In genomic region chr1:130984441-130984840, GRCm38 (mm10) we compare ENCODE assay signal across 13 mouse cellular contexts. TPM values are rescaled to one million over a fixed set of nuclear protein-coding genes. Genes with fewer than 3 reads are reported as not detected.
A peak's percentile ranks its signal among the peaks of the same experiment; 100 is the strongest.
DNase-seq lines count a peak whose midpoint lies in the region; ATAC-seq and TF ChIP-seq lines count a peak whose summit lies in the region.
"Had no signal": no experiment of that assay in that cellular context is flagged by ENCODE, and none has a peak within 500 bp of the region (broad histone marks: within the 10 kb centered on the region; RNA-seq: fewer than 3 reads in every experiment).

No protein-coding gene starts in this region.

- H3K9me3 ChIP-seq in forebrain, embryonic 14.5 days (replicated peaks; ENCODE audit: control insufficient read depth, low read length) = no peaks in the 10 kb centered on the region
- H3K9me3 ChIP-seq in forebrain, embryonic 11.5 days (ENCODE audit: control insufficient read depth, low read length) = no peaks in the 10 kb centered on the region
- H3K9me3 ChIP-seq in CH12.LX (replicated peaks; ENCODE audit: low read length) = no peaks in the 10 kb centered on the region
- H3K9me3 ChIP-seq in intestine, embryonic 14.5 days (ENCODE audit: control insufficient read depth, low read length) = no peaks in the 10 kb centered on the region
- H3K9me3 ChIP-seq: embryonic facial prominence, embryonic 15.5 days; limb, embryonic 12.5 days had no signal

- H3K4me3 ChIP-seq in forebrain, embryonic 14.5 days (ENCODE audit: low read depth, low read length) = no peak overlapping the region
- no peak overlapping the region for H3K4me3 ChIP-seq in forebrain, embryonic 11.5 days (ENCODE audit: low read depth, low read length)
- H3K4me3 ChIP-seq in layer of hippocampus, adult 2 months = no peak overlapping the region
- H3K4me3 ChIP-seq in CH12.LX (replicated peaks in 1 of 3; ENCODE audit: low read depth in 2 of 3, low read length in 2 of 3, poor library complexity in 1 of 3) = no peak overlapping the region
- H3K4me3 ChIP-seq in intestine, embryonic 14.5 days (ENCODE audit: low read depth, low read length) = no peak overlapping the region
- H3K4me3 ChIP-seq: embryonic facial prominence, embryonic 15.5 days; limb, embryonic 12.5 days had no signal

- no peak overlapping the region for H3K9ac ChIP-seq in forebrain, embryonic 14.5 days (ENCODE audit: low read length)
- no peak overlapping the region for H3K9ac ChIP-seq in forebrain, embryonic 11.5 days (ENCODE audit: low read length)
- no peak overlapping the region for H3K9ac ChIP-seq in CH12.LX (ENCODE audit: insufficient read depth, low read depth)
- H3K9ac ChIP-seq in intestine, embryonic 14.5 days (ENCODE audit: low read length) = no peak overlapping the region
- H3K9ac ChIP-seq: embryonic facial prominence, embryonic 15.5 days; limb, embryonic 12.5 days had no signal

- in situ Hi-C loops in CH12.LX (cut with MboI; ENCODE audit: low pct_ligation_motif_present, low pct_unique_long_range_greater_than_20kb, low sequenced_read_pairs) = loop anchor here (5.0 to 10.0 kb wide), 3 partner anchors 102 to 270 kb away; partner anchors contain the start of genes Gm29427 and Yod1

- H3K27me3 ChIP-seq in forebrain, embryonic 14.5 days (replicated peaks; ENCODE audit: control insufficient read depth, insufficient read depth, low read length) = no peaks in the 10 kb centered on the region
- H3K27me3 ChIP-seq in forebrain, embryonic 11.5 days (ENCODE audit: control insufficient read depth, insufficient read depth, low read length) = no peaks in the 10 kb centered on the region
- no peaks in the 10 kb centered on the region for H3K27me3 ChIP-seq in CH12.LX (replicated peaks)
- H3K27me3 ChIP-seq in intestine, embryonic 14.5 days (replicated peaks; ENCODE audit: control insufficient read depth, insufficient read depth, low read length) = no peaks in the 10 kb centered on the region
- H3K27me3 ChIP-seq: embryonic facial prominence, embryonic 15.5 days; limb, embryonic 12.5 days had no signal

- peak; percentile 54 for TF ChIP-seq RAD21 in CH12.LX (IDR thresholded peaks at IDR 0.05; ENCODE audit: low read depth, low read length)

- WGBS in forebrain, embryonic 14.5 days = 61% methylated on average over 7 of the region's 7 CpGs
- 56% methylated on average over 7 of the region's 7 CpGs for WGBS in forebrain, embryonic 11.5 days
- WGBS in intestine, embryonic 14.5 days = 52% methylated on average over 7 of the region's 7 CpGs

- H3K4me2 ChIP-seq in forebrain, embryonic 14.5 days (ENCODE audit: low read length) = no peak overlapping the region
- H3K4me2 ChIP-seq in forebrain, embryonic 11.5 days (ENCODE audit: low read depth, low read length, severe bottlenecking) = no peak overlapping the region
- H3K4me2 ChIP-seq in CH12.LX (ENCODE audit: insufficient read depth, low read depth, poor library complexity, severe bottlenecking) = no peak overlapping the region
- H3K4me2 ChIP-seq in intestine, embryonic 14.5 days (ENCODE audit: low read length) = no peak overlapping the region
- H3K4me2 ChIP-seq: embryonic facial prominence, embryonic 15.5 days; limb, embryonic 12.5 days had no signal

- no peak for TF ChIP-seq EP300 in CH12.LX (IDR thresholded peaks at IDR 0.05; ENCODE audit: low read length)

- no peak for ATAC-seq in forebrain, embryonic 14.5 days
- ATAC-seq in forebrain, embryonic 11.5 days (replicated peaks; ENCODE audit: low FRiP score) = no peak
- ATAC-seq in intestine, embryonic 14.5 days (replicated peaks; ENCODE audit: low FRiP score, low TSS enrichment, low read depth) = 0 out of 2 replicates have a peak, but pooled peaks have one; percentile 12

- no peak for TF ChIP-seq POLR2A in CH12.LX (IDR thresholded peaks at IDR 0.05; ENCODE audit: low read depth, low read length)

- H3K36me3 ChIP-seq in forebrain, embryonic 14.5 days (ENCODE audit: control insufficient read depth, insufficient read depth, low read length) = no peaks in the 10 kb centered on the region
- H3K36me3 ChIP-seq in forebrain, embryonic 11.5 days (ENCODE audit: control insufficient read depth, insufficient read depth, low read length) = no peaks in the 10 kb centered on the region
- H3K36me3 ChIP-seq in CH12.LX (replicated peaks in 1 of 2; ENCODE audit: control insufficient read depth in 1 of 2, insufficient read depth in 1 of 2, low read length in 1 of 2) = no peaks in the 10 kb centered on the region
- H3K36me3 ChIP-seq in intestine, embryonic 14.5 days (ENCODE audit: control insufficient read depth, insufficient read depth, low read length) = no peaks in the 10 kb centered on the region
- H3K36me3 ChIP-seq: embryonic facial prominence, embryonic 15.5 days; limb, embryonic 12.5 days had no signal

- H3K27ac ChIP-seq in forebrain, embryonic 14.5 days (ENCODE audit: low read depth, low read length) = no peak overlapping the region
- H3K27ac ChIP-seq in forebrain, embryonic 11.5 days (ENCODE audit: low read depth, low read length) = no peak overlapping the region
- H3K27ac ChIP-seq in layer of hippocampus, adult 2 months = no peak overlapping the region
- no peak overlapping the region for H3K27ac ChIP-seq in CH12.LX (ENCODE audit: insufficient read depth, low read depth)
- H3K27ac ChIP-seq in intestine, embryonic 14.5 days (ENCODE audit: low read depth) = no peak overlapping the region
- H3K27ac ChIP-seq: embryonic facial prominence, embryonic 15.5 days; limb, embryonic 12.5 days had no signal

- no peaks in the 10 kb centered on the region for H3K4me1 ChIP-seq in forebrain, embryonic 14.5 days (ENCODE audit: control insufficient read depth, insufficient read depth, low read length)
- H3K4me1 ChIP-seq in forebrain, embryonic 11.5 days (replicated peaks; ENCODE audit: control insufficient read depth, insufficient read depth, low read length) = no peaks in the 10 kb centered on the region
- peaks cover 14 to 44% of the 10 kb centered on the region in 2 experiments for H3K4me1 ChIP-seq in CH12.LX (ENCODE audit: control insufficient read depth in 1 of 2, insufficient read depth in 2 of 2)
- no peaks in the 10 kb centered on the region for H3K4me1 ChIP-seq in intestine, embryonic 14.5 days (replicated peaks; ENCODE audit: control insufficient read depth, insufficient read depth, low read length)
- H3K4me1 ChIP-seq: embryonic facial prominence, embryonic 15.5 days; limb, embryonic 12.5 days had no signal

- dilution Hi-C loops in CH12.LX (cut with MboI; ENCODE audit: extremely low pct_ligation_motif_present, extremely low pct_unique_long_range_greater_than_20kb, low sequenced_read_pairs) = no loop called here

- no peaks in the 10 kb centered on the region for H3K79me2 ChIP-seq in CH12.LX (replicated peaks; ENCODE audit: control insufficient read depth, extremely low read depth, insufficient read depth, poor library complexity, severe bottlenecking)

- DNase-seq in forebrain, embryonic 14.5 days (ENCODE audit: low spot score) = peak; percentile 0
- no peak for DNase-seq in forebrain, embryonic 11.5 days (ENCODE audit: low spot score)
- DNase-seq in layer of hippocampus, adult 2 months (ENCODE audit: low spot score in 2 of 2) = peak; percentile 13 to 29
- no peak for DNase-seq in layer of hippocampus, postnatal 10 days (ENCODE audit: low spot score in 2 of 2)
- DNase-seq in CH12.LX (ENCODE audit: extremely low read depth) = no peak
- peak; percentile 49 for DNase-seq in intestine, embryonic 14.5 days (ENCODE audit: low spot score)
- no peak for DNase-seq in spleen, adult 12 weeks (ENCODE audit: low spot score)
- DNase-seq in B cell, adult 2 months = no peak
- DNase-seq: cerebellum, adult 11 months had no signal

- peak; percentile 67 for TF ChIP-seq CTCF in layer of hippocampus, adult 2 months (conservative IDR thresholded peaks at IDR 0.05)
- TF ChIP-seq CTCF in CH12.LX (conservative IDR thresholded peaks at IDR 0.05 in 1 of 2, IDR thresholded peaks at IDR 0.05 in 1 of 2; ENCODE audit: low read depth in 2 of 2, low read length in 2 of 2) = peak in 1 of 2 experiments; percentile 52; a peak in 2 of 4 replicates

TF ChIP-seq in CH12.LX, 34 proteins besides CTCF, POLR2A, EP300 and RAD21:
- TF ChIP-seq MYC (IDR thresholded peaks at IDR 0.05; ENCODE audit: low read depth, low read length) (no peak), SMC3 (IDR thresholded peaks at IDR 0.05; ENCODE audit: low read depth, low read length) (peak; percentile 55), POLR2AphosphoS2 (IDR thresholded peaks at IDR 0.05; ENCODE audit: low read depth, low read length) (no peak), TCF12 (IDR thresholded peaks at IDR 0.05; ENCODE audit: low read depth, low read length) (no peak)
TF ChIP-seq in CH12.LX: peak in this region for 1.

RNA-seq across cellular contexts. Expression of gene Il10, which starts 35.2 kb away (rescaled TPM):
- 0.16 TPM in 1 of 2 replicates, not detected in the other for polyA plus RNA-seq in forebrain, embryonic 14.5 days (2014; fragmentation: Nextera tagmentation; extraction: Ambion mirVana)
- polyA plus RNA-seq in forebrain, embryonic 11.5 days (2014; fragmentation: Nextera tagmentation; extraction: Ambion mirVana) = not detected in 2 replicates
- not detected for total RNA-seq in layer of hippocampus, adult 2 months (2021)
- total RNA-seq in layer of hippocampus, postnatal 10 days (2021) = not detected
- 389 and 399 TPM in 2 replicates for total RNA-seq in CH12.LX (2012; rRNA removed)
- total RNA-seq in CH12.LX (2014; rRNA removed) = 903 and 969 TPM in 2 replicates
- polyA plus RNA-seq in CH12.LX (2012; ENCODE audit: insufficient read length, low read depth) = 236 and 284 TPM in 2 replicates
- not detected in 2 replicates for polyA plus RNA-seq in intestine, embryonic 14.5 days (2014; fragmentation: Nextera tagmentation; extraction: Ambion mirVana)
- total RNA-seq: megakaryocyte progenitor cell, adult 5-6 weeks had no signal
- polyA plus RNA-seq: embryonic facial prominence, embryonic 15.5 days; heart, embryonic 14.5 days had no signal

RNA-seq across cellular contexts. Expression of gene Il19, which starts 44.5 kb away (rescaled TPM):
- not detected in 2 replicates for polyA plus RNA-seq in forebrain, embryonic 14.5 days (2014; fragmentation: Nextera tagmentation; extraction: Ambion mirVana)
- not detected in 2 replicates for polyA plus RNA-seq in forebrain, embryonic 11.5 days (2014; fragmentation: Nextera tagmentation; extraction: Ambion mirVana)
- not detected for total RNA-seq in layer of hippocampus, adult 2 months (2021)
- total RNA-seq in layer of hippocampus, postnatal 10 days (2021) = not detected
- total RNA-seq in CH12.LX (2012; rRNA removed) (0.21 TPM in 1 of 2 replicates, not detected in the other), CH12.LX (2014; rRNA removed) (0.38 and 0.39 TPM in 2 replicates)
- polyA plus RNA-seq in CH12.LX (2012; ENCODE audit: insufficient read length, low read depth) = not detected in 2 replicates
- polyA plus RNA-seq in intestine, embryonic 14.5 days (2014; fragmentation: Nextera tagmentation; extraction: Ambion mirVana) = not detected in 2 replicates
- total RNA-seq: megakaryocyte progenitor cell, adult 5-6 weeks had no signal
- polyA plus RNA-seq: embryonic facial prominence, embryonic 15.5 days; heart, embryonic 14.5 days; limb, embryonic 12.5 days had no signal

Comparison
In these comparisons a context has a peak if more than half of its experiments do, and no peak if none do; other contexts are left out.
1. DNase-seq: peak in forebrain, embryonic 14.5 days (single experiment), layer of hippocampus, adult 2 months (2 of 2) and intestine, embryonic 14.5 days (single experiment); none in forebrain, embryonic 11.5 days (single experiment), layer of hippocampus, postnatal 10 days (0 of 2), CH12.LX (single experiment), spleen, adult 12 weeks (single experiment) and B cell, adult 2 months (0 of 2).
2. RNA of gene Il10, which starts 35.2 kb away (polyA plus RNA-seq): 236 to 284 TPM in CH12.LX; 0.16 TPM in forebrain, embryonic 14.5 days, not detected in forebrain, embryonic 11.5 days and not detected in intestine, embryonic 14.5 days; every median in the first group is over 100 times any median in the second.